Mouse (Mus musculus) lung, embryonic 14.5 days (tissue): ENCODE results near the gene Chd2. TPM values are rescaled to one million over a fixed set of nuclear protein-coding genes. Genes with fewer than 3 reads are reported as not detected.
A peak's percentile ranks its signal among the peaks of the same experiment; 100 is the strongest.

Source experiments
- ATAC-seq: fragments of 200-750 bp; cut with Nextera tagmentation; 2 replicates; pipeline ENCODE4 v1.8.0; 2017; ENCODE audit warnings: mild to moderate bottlenecking, moderate TSS enrichment, moderate library complexity; ENCODE audit not compliant: insufficient read depth
- DNase-seq: peaks from one replicate; pipeline ENCODE4 v3.0.0-alpha.2; 2015
- H3K27ac ChIP-seq: fragments of 300-500 bp; sonication (generic); 2 replicates; pipeline ENCODE4 v1.5.1; 2014; ENCODE audit warnings: low read depth, mild to moderate bottlenecking, moderate library complexity
- H3K27me3 ChIP-seq: fragments of 300-500 bp; sonication (generic); 2 replicates; pipeline ENCODE4 v1.6.1; 2014; ENCODE audit warnings: low read length, control low read depth; ENCODE audit not compliant: insufficient read depth
- H3K36me3 ChIP-seq: fragments of 300-500 bp; sonication (generic); 2 replicates; pipeline ENCODE4 v1.6.1; 2014; ENCODE audit warnings: control low read depth; ENCODE audit not compliant: insufficient read depth
- H3K4me1 ChIP-seq: fragments of 300-500 bp; sonication (generic); 2 replicates; pipeline ENCODE4 v1.6.1; 2014; ENCODE audit warnings: antibody characterized with exemption, control low read depth; ENCODE audit not compliant: insufficient read depth
- H3K4me2 ChIP-seq: fragments of 300-500 bp; sonication (generic); 2 replicates; pipeline ENCODE4 v1.6.1; 2014; ENCODE audit warnings: mild to moderate bottlenecking
- H3K4me3 ChIP-seq: fragments of 300-500 bp; sonication (generic); 2 replicates; pipeline ENCODE4 v1.5.1; 2014; ENCODE audit warnings: low read depth, low read length
- H3K9ac ChIP-seq: fragments of 300-500 bp; sonication (generic); 2 replicates; pipeline ENCODE4 v1.6.1; 2014
- H3K9me3 ChIP-seq: fragments of 300-500 bp; sonication (generic); 2 replicates; pipeline ENCODE4 v1.6.1; 2016; ENCODE audit warnings: low read depth, low read length, control low read depth
- CTCF ChIP-seq: IDR thresholded peaks from 2 replicates; pipeline ENCODE4 v1.5.1; 2016; ENCODE audit warnings: antibody characterized with exemption, low read depth
- WGBS: fragments of 180-500 bp; shearing (Covaris S2); extraction: QIAGEN DNeasy Blood & Tissue Kit; methylation state at CpG from one replicate; pipeline ENCODE4 v1.1.7; 2014; 5-methylcytosine and 5-hydroxymethylcytosine counted together
- polyA plus RNA-seq: library from polyadenylated mRNA; unstranded; fragments of >200 nt; fragmentation: Nextera tagmentation; extraction: Ambion mirVana; gene quantifications from 2 replicates; pipeline ENCODE4 v1.2.1, GENCODE M21; 2014

The Chd2 gene
- polyA plus RNA-seq, 1 experiment from 2014 or later: 62.1 TPM

DNA sequence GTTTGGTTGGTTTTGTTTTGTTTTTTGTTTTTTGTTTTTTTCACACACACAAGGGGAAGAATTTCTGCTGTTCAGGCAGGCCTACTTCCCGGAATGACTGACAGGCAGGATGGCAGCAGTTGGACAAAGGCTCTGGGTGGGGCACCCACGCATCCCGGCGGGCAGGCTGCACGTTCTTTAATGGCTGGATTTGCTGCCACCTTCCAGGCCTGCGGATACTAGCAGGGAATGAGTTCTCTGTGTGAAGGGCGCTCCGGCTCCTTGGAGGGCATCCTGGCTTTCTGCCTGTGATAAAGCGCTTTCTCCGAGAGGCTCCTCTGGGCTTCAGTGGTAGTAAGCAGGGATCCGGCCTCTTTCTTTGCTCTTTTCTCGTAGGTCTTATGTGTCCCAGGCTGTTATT lies 164.3 kb downstream of the Chd2 start:
- no peak for TF ChIP-seq CTCF
- DNase-seq (no peak), ATAC-seq (no peak)
- H3K27ac ChIP-seq: no peak overlapping the region
- H3K4me3 ChIP-seq: peak overlapping the region; percentile 70; the same call in 1 of the 2 replicates
- no peak overlapping the region for H3K9ac ChIP-seq
- H3K36me3 ChIP-seq: no peaks in the 10 kb centered on the region
- peaks cover 17% of the 10 kb centered on the region; the same call in 1 of the 2 replicates for H3K27me3 ChIP-seq
- peaks cover 7% of the 10 kb centered on the region for H3K4me1 ChIP-seq
- no peaks in the 10 kb centered on the region for H3K9me3 ChIP-seq
- peak overlapping the region; percentile 99 for H3K4me2 ChIP-seq
- 47% methylated on average over 12 of the region's 12 CpGs for WGBS

Other genes with a start within 250 kb of the Chd2 start
- gene Rgma, start 166.3 kb downstream of the Chd2 start, polyA plus RNA-seq: 19.0 and 22.8 TPM in 2 replicates
- 72.6 and 74.8 TPM in 2 replicates for gene Fam174b, start 198.5 kb upstream of the Chd2 start, polyA plus RNA-seq